Mouse (Mus musculus) liver, adult 2 months (tissue): ENCODE measurements around the gene Dock9.

Experiments used
- CTCF ChIP-seq: fragments of 200-500 bp; IDR thresholded peaks from 2 replicates; pipeline ENCODE4 v1.5.1; 2011; ENCODE audit warnings: low read depth, low read length, control low read depth
- POLR2A ChIP-seq: fragments of 200-500 bp; IDR thresholded peaks from 2 replicates; pipeline ENCODE4 v1.6.1; 2011; ENCODE audit warnings: low read length, control low read depth; ENCODE audit not compliant: insufficient read depth; ENCODE audit errors: extremely low read depth

DNA sequence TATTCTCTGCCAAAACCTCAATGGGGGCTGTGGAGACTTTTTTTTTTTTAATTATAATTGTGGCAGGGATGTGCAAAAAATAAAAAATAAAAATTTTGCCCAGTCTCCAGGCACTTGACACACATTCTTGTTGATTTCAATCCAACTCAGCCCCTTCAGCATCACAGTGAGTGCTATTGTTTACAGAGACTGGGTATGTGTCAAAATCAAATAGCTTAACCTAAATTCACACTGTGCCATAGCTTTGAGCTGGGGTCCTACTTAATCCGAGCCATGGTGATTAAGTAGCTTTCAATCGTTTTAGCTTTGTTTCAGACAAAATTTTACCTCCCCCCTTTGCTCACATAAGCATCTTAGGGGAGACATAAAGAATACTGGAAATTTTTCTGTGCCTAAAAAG lies 89.4 kb downstream of the Dock9 start:
- no peak for TF ChIP-seq CTCF
- TF ChIP-seq POLR2A: no peak
